Mouse (Mus musculus): ENCODE data around the gene Ccl24.
"Not testable (repeated sequence)": the region's sequence is repeated elsewhere in the genome, so short reads cannot be mapped to it uniquely, and the experiment has no call there.

Ccl24 gene

GRCm38 (mm10) chr5:135573006-135573405, at the start of gene Ccl24:
Gene Ccl24 (minus strand): TSS chr5:135573049.
- DNase-seq (ENCODE audit: low spot score in 2 of 2) = no peak

GRCm38 (mm10) chr5:135621725-135622124, 48.9 kb upstream of the Ccl24 start:
- DNase-seq (ENCODE audit: low spot score in 2 of 2) = no peak

- DNase-seq (ENCODE audit: low spot score in 2 of 2) = no peak
These were observed 47.7 kb upstream of the Ccl24 start for GRCm38 (mm10) chr5:135620526-135620925.

- DNase-seq (ENCODE audit: low spot score in 2 of 2) = not testable (repeated sequence)
These were observed 46.9 kb upstream of the Ccl24 start for GRCm38 (mm10) chr5:135619741-135620140.

GRCm38 (mm10) chr5:135609794-135610193, 36.9 kb upstream of the Ccl24 start:
- DNase-seq (ENCODE audit: low spot score in 2 of 2) = no peak

- no peak for DNase-seq (ENCODE audit: low spot score in 2 of 2)
These were observed 34.7 kb upstream of the Ccl24 start for GRCm38 (mm10) chr5:135607581-135607980.

GRCm38 (mm10) chr5:135606717-135607116, 33.9 kb upstream of the Ccl24 start:
- DNase-seq (ENCODE audit: low spot score in 2 of 2) = not testable (repeated sequence)

- DNase-seq (ENCODE audit: low spot score in 2 of 2) = not testable (repeated sequence)
These were observed 31.8 kb upstream of the Ccl24 start for GRCm38 (mm10) chr5:135604643-135605042.

GRCm38 (mm10) chr5:135589996-135590784, 17.3 kb upstream of the Ccl24 start:
- no peak for DNase-seq (ENCODE audit: low spot score in 2 of 2)

GRCm38 (mm10) chr5:135587764-135588163, 14.9 kb upstream of the Ccl24 start:
- DNase-seq (ENCODE audit: low spot score in 2 of 2) = no peak

- no peak for DNase-seq (ENCODE audit: low spot score in 2 of 2)
These were observed 12.8 kb upstream of the Ccl24 start for GRCm38 (mm10) chr5:135585691-135586090.

GRCm38 (mm10) chr5:135582330-135582729, 9.5 kb upstream of the Ccl24 start:
- no peak for DNase-seq (ENCODE audit: low spot score in 2 of 2)

GRCm38 (mm10) chr5:135579331-135579751, 6.5 kb upstream of the Ccl24 start:
- no peak for DNase-seq (ENCODE audit: low spot score in 2 of 2)

GRCm38 (mm10) chr5:135576055-135576454, 3.2 kb upstream of the Ccl24 start:
- DNase-seq (ENCODE audit: low spot score in 2 of 2) = no peak

- DNase-seq (ENCODE audit: low spot score in 2 of 2) = no peak
These were observed 4.2 kb downstream of the Ccl24 start for GRCm38 (mm10) chr5:135568698-135569097.

GRCm38 (mm10) chr5:135567556-135568265, 5.1 kb downstream of the Ccl24 start:
- no peak for DNase-seq (ENCODE audit: low spot score in 2 of 2)

- DNase-seq (ENCODE audit: low spot score in 2 of 2) = no peak
These were observed 9.4 kb downstream of the Ccl24 start, which contains the start of gene Ccl26 for GRCm38 (mm10) chr5:135563469-135563868. Gene Ccl26 (minus strand): TSS chr5:135563569.

- DNase-seq (ENCODE audit: low spot score in 2 of 2) = no peak
These were observed 15.2 kb downstream of the Ccl24 start for GRCm38 (mm10) chr5:135557671-135558070.

GRCm38 (mm10) chr5:135557051-135557450, 15.8 kb downstream of the Ccl24 start:
- peak in 1 of 2 experiments; percentile 29 for DNase-seq (ENCODE audit: low spot score in 2 of 2)

- no peak for DNase-seq (ENCODE audit: low spot score in 2 of 2)
These were observed 16.6 kb downstream of the Ccl24 start for GRCm38 (mm10) chr5:135556259-135556658.

- DNase-seq (ENCODE audit: low spot score in 2 of 2) = no peak
These were observed 21.3 kb downstream of the Ccl24 start for GRCm38 (mm10) chr5:135551591-135551990.

GRCm38 (mm10) chr5:135550910-135551309, 21.9 kb downstream of the Ccl24 start:
- DNase-seq (ENCODE audit: low spot score in 2 of 2) = no peak

- no peak for DNase-seq (ENCODE audit: low spot score in 2 of 2)
These were observed 24.9 kb downstream of the Ccl24 start for GRCm38 (mm10) chr5:135547990-135548389.
